Mouse (Mus musculus) erythroblast, embryonic 14.5 days (primary cell): ENCODE data around the gene Pex7.

Source experiments
- GATA1 ChIP-seq: IDR thresholded peaks from 2 replicates; pipeline ENCODE4 v1.6.1; 2012; ENCODE audit warnings: low read length, inconsistent platforms, mixed read lengths
- TAL1 ChIP-seq: IDR thresholded peaks from 3 replicates; pipeline ENCODE4 v1.6.1; 2012; ENCODE audit warnings: low read length, inconsistent platforms, mixed read lengths

DNA sequence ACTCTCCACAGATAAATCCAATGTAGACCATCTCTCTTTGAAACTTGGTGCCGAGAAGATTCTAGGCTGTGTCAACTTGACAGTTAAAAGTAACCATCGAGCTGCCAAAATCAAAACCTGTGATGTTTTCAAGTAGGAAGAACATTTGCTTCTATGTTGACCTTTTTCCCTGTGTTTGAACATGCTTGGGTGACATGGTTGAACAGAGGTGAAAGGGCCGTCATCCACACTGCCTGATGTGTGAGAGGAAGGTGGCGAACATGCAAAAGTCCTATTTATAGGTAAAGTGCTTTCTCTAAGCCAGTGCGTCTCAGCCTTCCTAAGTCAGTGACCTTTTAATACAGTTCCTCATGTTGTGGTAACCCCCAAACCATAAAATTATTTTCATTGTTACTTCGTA, 48.3 kb upstream of the Pex7 start:
- TF ChIP-seq TAL1, result no peak
- TF ChIP-seq GATA1, result no peak
